Mouse (Mus musculus): ENCODE measurements around the gene 1110051M20Rik. TPM values are rescaled to one million over a fixed set of nuclear protein-coding genes. Genes with fewer than 3 reads are reported as not detected.

The 1110051M20Rik gene
- 5.2 TPM for polyA plus RNA-seq (2015; fragmentation: Illumina TruSeq; extraction: RNeasy Lipid Tissue Mini Kit (QIAGEN cat#74804); ENCODE audit: insufficient read depth, low read depth, low replicate concordance)

DNA sequence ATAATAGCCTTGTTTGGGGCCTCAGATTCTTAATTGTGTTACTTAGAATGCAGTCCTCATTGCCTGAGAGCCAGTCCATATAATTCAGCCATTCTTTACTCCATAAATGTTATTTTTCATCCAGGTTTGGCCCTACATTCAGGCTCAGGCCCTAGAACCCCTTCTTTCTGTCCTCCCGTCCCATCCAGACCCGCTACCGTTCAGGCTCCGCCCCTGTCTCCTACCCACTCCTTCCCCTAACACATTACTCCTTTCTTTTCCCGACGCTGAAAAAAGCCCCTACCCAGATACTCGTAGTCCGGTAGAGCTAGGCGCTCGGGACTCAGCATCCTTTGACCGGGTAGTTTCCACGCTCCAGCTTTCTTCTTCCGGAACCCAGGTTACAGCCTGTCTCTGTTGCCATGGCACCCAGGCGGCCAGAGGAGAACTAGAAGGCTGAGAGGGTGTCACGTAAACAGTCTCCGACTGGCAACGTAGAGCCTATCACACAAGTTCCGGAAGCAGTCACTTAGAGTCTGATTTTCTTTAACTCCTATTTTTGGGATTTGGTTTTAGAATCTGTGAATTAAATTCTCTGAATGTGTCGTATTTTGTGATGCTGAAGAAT, at the start of gene 1110051M20Rik:
Gene 1110051M20Rik (minus strand): TSS at position 419 of the 607 bp plus-strand sequence.

DNA sequence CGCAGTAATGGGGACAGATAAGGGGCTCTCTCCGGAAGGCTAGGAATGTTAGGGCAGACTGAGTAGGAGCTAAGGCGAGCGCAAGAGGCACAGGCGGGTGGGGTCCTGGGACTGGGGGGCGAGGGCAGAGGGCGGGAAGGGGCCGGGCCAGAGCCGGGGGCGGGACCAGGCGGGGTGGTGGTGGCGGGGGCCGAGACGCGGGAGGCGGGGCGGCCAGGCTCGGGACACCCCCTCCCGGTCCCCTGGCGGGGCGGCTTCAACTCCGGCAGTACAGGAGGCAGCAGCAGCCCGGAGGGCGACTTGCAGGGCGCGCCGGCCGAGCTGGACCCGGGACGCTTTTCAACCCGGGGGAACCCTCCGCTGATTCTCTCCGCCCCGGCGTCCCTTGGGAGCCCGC, 12.8 kb upstream of the 1110051M20Rik start, which contains the start of gene Lrp4:
Gene Lrp4 (plus strand): TSS at position 253 of the 397 bp plus-strand sequence.

DNA sequence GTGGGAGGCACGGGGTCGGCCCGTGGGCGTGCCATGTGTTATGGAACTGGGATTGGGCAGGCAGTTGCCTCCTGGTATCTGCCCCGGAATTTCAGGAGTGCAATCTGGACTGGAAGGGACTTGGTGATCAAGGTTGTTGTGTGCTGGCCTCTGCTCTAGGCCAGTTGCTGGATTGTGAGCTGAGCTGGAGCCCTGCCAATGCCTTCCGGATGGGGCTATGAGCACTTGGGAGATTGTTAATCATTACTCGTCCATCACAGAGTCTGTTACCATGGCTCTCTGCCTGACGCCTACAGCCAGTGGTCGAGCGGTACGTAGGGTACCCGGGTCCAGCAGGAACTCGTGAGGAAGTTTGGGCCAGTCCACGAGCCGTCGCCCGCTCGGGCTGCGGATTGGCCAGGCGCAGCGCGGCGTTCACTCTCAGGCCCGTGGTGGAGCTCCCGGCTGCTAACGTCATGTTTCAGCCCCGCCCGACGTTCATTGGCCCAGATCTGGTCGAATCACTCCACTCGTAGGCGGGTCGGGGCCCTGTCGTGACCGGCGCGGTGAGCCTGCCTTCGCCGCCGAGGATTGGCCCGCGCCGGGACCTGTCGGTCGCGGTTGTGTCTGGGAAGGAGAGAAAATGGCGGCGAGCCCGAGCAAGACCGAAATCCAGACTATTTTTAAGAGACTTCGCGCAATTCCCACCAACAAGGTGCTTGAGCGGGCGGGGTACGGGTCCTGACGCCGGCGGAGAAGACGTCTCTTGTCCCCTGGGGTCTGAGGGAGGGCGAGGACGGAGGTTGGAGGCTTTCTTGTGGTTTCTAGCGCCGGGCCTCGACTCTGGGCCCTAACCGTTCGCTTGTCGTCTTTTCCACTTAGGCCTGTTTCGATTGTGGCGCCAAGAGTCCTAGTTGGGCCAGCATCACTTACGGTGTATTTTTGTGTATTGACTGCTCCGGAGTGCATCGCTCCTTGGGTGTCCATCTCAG, 179.5 kb downstream of the 1110051M20Rik start, which contains the start of gene Arfgap2:
Gene Arfgap2 (plus strand): TSS at position 264 of the 971 bp plus-strand sequence.

DNA sequence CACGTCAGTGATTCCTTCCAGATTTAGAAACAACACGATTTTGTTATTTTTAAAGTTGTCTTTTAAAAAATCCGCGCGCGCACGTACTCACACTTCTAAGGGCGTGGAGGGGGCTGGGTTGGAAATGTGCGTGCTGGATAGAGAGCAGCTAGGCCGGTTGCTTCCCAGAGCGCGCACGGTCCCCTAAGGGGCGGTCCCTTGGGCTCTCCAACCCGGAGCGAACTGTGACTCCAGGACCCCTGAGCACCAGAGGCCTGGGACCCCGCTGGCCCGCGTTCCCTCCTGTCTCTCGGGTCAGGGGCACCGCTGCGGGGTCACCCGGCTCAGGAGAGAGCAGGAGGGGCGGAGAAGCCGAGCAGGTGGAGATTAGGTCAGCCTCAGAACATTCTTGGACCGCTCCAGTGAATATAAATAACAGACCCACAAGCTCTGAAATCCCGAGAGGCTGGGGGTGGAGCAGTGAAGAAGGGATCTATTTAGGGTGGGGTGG, 188.8 kb downstream of the 1110051M20Rik start, which contains the start of gene Pacsin3:
Gene Pacsin3 (plus strand): TSS at position 294 of the 490 bp plus-strand sequence.

DNA sequence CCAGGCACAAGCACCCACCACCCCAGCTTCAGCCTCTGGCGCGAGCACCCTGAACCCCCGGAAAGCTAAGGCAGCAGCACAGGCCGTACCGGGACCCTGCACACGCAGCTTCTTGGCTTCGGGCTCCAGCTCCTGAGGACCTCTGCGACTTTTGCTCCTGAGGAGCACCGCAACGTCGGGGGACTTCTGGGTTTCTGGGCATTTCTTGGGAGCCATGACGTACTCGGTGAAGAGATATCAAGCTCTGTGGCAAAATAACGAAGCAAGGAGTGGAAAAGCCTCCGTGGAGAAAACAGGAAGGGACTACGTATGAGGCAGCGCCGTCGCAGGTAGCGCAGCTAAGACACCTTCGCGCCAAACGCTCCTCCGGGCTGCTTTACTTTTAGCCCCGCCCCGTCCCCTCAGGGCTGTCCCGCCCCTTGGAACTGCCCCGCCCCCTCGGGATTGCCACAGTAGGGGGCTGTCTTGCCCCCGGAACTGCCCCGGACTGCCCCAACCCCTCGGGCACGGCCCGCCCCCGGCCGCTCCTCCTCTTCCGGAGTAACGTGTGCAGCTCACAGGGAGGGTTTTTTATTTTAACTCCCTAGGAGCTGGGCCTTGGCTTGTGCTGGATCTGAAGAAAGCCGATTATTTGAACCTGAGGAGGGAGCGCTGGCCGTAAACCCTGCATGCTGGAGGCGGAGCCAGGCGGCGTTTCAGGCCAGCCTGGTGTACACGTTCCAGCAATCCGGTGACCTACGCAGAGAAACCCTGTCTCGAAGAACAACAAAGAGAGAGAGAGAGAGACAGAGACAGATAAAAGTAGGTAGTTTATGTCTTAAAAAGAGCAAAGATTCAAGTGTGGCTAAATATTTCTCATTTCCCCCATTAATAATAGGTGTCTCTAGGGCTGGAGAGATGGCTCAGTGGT, 207.6 kb downstream of the 1110051M20Rik start, which contains the start of gene Ddb2:
Gene Ddb2 (minus strand): TSS at position 382 of the 910 bp plus-strand sequence.

Other genes starting within 250 kb of the 1110051M20Rik start
- gene Nr1h3, start 241.9 kb downstream of the 1110051M20Rik start, polyA plus RNA-seq (2015; fragmentation: Illumina TruSeq; extraction: RNeasy Lipid Tissue Mini Kit (QIAGEN cat#74804); ENCODE audit: insufficient read depth, low read depth, low replicate concordance): 8.1 TPM
- 6.4 TPM for gene Acp2, start 241.8 kb downstream of the 1110051M20Rik start, polyA plus RNA-seq (2015; fragmentation: Illumina TruSeq; extraction: RNeasy Lipid Tissue Mini Kit (QIAGEN cat#74804); ENCODE audit: insufficient read depth, low read depth, low replicate concordance)
- 7.0 TPM for gene Ddb2, start 207.7 kb downstream of the 1110051M20Rik start, polyA plus RNA-seq (2015; fragmentation: Illumina TruSeq; extraction: RNeasy Lipid Tissue Mini Kit (QIAGEN cat#74804); ENCODE audit: insufficient read depth, low read depth, low replicate concordance)
- gene Pacsin3, start 188.8 kb downstream of the 1110051M20Rik start, polyA plus RNA-seq (2015; fragmentation: Illumina TruSeq; extraction: RNeasy Lipid Tissue Mini Kit (QIAGEN cat#74804); ENCODE audit: insufficient read depth, low read depth, low replicate concordance): 9.1 TPM
- 21.6 TPM for gene Arfgap2, start 179.7 kb downstream of the 1110051M20Rik start, polyA plus RNA-seq (2015; fragmentation: Illumina TruSeq; extraction: RNeasy Lipid Tissue Mini Kit (QIAGEN cat#74804); ENCODE audit: insufficient read depth, low read depth, low replicate concordance)
- gene Lrp4, start 12.8 kb upstream of the 1110051M20Rik start, polyA plus RNA-seq (2015; fragmentation: Illumina TruSeq; extraction: RNeasy Lipid Tissue Mini Kit (QIAGEN cat#74804); ENCODE audit: insufficient read depth, low read depth, low replicate concordance): 2.7 TPM
- 6.3 TPM for gene Ckap5, start 82.1 kb upstream of the 1110051M20Rik start, polyA plus RNA-seq (2015; fragmentation: Illumina TruSeq; extraction: RNeasy Lipid Tissue Mini Kit (QIAGEN cat#74804); ENCODE audit: insufficient read depth, low read depth, low replicate concordance)
- gene F2, start 191.7 kb upstream of the 1110051M20Rik start, polyA plus RNA-seq (2015; fragmentation: Illumina TruSeq; extraction: RNeasy Lipid Tissue Mini Kit (QIAGEN cat#74804); ENCODE audit: insufficient read depth, low read depth, low replicate concordance): not detected
- 3.8 TPM for gene Zfp408, start 205.1 kb upstream of the 1110051M20Rik start, polyA plus RNA-seq (2015; fragmentation: Illumina TruSeq; extraction: RNeasy Lipid Tissue Mini Kit (QIAGEN cat#74804); ENCODE audit: insufficient read depth, low read depth, low replicate concordance)
- gene Arhgap1, start 205.2 kb upstream of the 1110051M20Rik start, polyA plus RNA-seq (2015; fragmentation: Illumina TruSeq; extraction: RNeasy Lipid Tissue Mini Kit (QIAGEN cat#74804); ENCODE audit: insufficient read depth, low read depth, low replicate concordance): 15.7 TPM

Data from pancreas, adult 10 weeks (tissue).